Mouse (Mus musculus) inflammation-experienced regulatory T-cells, adult 6 months (primary cell): ENCODE results near the gene 1700086D15Rik. TPM values are rescaled to one million over a fixed set of nuclear protein-coding genes. Genes with fewer than 3 reads are reported as not detected.

Experiments
- ATAC-seq: one replicate; pipeline ENCODE4 v1.8.0; 2017
- polyA plus RNA-seq, 3 experiments: library from polyadenylated mRNA; unstranded; fragments of 100-300 nt; shearing (Covaris generic); gene quantifications; one replicate each; pipeline ENCODE4 v1.2.1; 2017

1700086D15Rik gene
- polyA plus RNA-seq, 3 experiments from 2014 or later = not detected

DNA sequence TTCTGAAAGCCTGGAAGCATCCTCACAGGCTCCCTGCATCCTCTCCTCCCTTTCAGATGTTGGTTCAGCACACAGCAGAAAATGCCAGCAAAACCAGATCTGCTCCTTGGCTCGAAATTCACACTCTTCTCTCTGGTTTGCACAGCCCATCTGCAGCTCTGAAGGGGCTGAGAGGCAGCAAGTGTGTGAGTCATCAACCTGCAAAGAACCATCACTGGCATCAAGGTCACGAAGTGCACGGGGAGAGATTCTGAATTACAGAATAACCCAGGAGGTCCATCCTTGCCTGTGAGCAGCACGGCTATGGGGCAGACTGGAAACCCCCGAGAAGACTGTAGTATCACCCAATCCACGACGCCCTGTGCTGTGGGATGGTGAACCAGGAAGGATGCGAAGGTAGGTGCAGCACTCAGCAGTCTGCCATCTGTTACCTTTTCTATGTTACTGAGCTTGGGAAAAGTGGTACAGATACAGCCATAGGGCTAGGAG, 24.4 kb downstream of the 1700086D15Rik start:
- ATAC-seq = no peak

DNA sequence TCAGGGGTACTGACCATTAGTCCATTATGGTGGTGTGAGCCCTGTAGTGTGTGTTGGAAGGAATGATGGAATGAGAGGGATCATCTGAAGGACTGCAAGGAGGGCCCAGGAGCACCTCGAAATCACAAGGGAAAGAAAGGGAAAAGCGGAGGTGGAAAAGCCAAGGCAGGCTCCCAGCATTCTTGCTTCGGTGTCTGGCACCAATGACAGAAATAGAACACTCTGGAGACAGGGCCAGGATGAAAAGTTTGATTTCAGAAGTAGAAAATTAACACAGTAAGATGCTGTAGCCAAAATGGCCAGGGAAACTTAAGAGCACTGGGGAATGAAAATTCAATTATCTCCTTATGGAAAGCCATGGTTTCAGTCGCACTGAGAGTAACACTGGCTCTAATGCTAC, 26.0 kb downstream of the 1700086D15Rik start:
- ATAC-seq = no peak

DNA sequence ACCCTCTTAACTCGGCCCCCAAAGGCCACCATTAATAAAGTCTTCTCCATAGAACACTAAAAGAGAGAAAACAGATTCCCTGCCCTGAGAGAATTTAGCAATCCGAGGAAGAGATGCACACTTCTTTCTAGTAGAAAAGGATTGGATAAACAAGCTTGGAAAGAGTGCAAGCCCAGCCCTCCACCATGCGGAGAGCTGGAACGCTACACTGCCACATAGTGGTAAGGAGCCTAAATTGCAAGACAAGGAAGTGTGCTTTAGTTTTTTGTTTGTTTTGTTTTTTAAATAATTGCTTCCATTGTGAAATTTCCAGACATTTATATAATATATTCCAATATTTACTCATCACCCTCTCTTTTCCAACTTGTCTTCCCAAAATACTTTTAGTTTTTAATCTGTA, 30.6 kb downstream of the 1700086D15Rik start:
- no peak for ATAC-seq

DNA sequence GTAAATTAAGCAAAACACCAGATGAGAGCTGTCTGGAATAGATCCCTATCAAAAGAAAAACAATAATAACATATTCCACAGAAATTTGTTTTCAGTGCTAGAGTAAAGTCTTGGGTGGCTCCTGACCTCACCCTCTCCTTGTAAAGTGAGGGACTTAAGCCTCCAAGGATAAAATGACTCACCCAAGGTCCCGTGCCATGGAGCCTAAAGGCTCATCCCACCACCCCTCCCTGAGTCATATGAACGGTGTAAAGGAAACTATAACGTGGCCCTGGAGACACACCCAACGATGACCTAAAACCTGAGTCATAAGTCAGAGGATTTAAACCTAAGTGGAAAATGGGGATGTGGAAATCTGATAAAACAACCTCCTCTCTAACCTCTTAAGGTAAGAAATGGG, 31.0 kb downstream of the 1700086D15Rik start:
- no peak for ATAC-seq

GRCm38 (mm10) chr11:65126566-65126965, 33.1 kb downstream of the 1700086D15Rik start:
- ATAC-seq = no peak

DNA sequence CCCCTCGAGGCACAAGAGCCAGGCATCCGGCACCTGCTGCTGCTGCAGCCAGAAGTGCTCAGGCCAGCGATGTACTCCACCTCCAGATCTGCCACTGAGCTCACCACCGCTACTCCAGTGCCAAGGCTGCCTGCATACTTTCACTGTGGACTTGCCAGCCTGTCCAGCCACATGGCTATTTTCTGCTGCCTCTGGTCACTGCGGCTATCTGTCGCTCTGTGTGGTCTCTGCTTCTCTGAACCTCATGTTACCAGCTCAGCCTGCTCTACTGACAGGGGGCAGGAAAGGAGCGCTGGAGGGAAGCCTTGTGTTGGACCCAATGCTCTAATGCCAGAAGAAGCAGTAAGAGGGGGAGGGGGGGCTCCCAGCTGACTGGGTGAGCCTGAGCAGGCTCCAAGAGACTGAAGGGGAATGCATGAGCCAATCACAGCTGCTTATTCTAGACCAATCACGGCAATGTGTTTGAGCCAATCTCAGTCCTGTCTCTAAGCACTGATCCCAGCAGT, 34.7 kb downstream of the 1700086D15Rik start:
- ATAC-seq = no peak

DNA sequence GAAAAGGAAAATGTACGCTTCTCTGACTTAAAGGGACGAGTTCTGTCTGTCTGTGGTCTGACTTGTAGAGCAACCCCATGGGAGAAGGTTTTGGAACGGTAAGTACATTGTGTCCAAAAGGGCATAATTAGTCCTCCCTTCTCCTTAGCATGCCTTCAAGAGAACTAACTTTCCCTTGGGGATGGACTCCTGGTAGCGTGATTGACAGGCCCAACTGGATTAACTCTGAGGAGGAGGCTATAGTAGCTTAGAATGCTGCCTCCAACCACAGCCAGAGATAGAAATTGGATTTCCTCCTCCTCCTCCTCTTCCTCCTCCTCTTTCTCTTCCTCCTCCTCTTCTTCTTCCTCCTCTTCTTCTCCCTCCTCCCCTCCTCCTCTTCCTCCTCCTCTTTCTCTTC, 39.4 kb downstream of the 1700086D15Rik start:
- ATAC-seq = no peak

GRCm38 (mm10) chr11:65115811-65116210, 43.9 kb downstream of the 1700086D15Rik start:
- no peak for ATAC-seq

DNA sequence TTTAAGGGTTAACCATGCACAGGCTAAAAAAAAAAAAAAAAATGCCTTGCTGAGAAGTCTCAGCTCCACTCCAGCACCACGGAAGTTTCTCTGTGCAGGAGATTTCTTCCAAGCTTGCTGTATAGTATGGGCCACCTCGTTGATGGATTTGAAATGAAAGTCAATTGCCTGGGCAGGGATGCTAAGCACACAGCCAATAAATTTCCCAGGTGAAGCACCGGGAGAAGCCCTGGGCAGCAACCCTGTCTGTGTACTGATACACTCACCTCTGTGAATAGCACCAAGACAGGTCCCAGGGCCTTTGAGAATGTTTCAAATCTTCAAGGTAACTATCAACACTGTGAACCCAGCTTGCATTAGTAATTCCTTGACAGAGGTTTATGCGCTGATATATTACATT, 47.6 kb downstream of the 1700086D15Rik start:
- ATAC-seq = no peak

GRCm38 (mm10) chr11:65111651-65112050, 48.0 kb downstream of the 1700086D15Rik start:
- ATAC-seq = no peak

GRCm38 (mm10) chr11:65110058-65110457, 49.6 kb downstream of the 1700086D15Rik start:
- ATAC-seq = no peak

DNA sequence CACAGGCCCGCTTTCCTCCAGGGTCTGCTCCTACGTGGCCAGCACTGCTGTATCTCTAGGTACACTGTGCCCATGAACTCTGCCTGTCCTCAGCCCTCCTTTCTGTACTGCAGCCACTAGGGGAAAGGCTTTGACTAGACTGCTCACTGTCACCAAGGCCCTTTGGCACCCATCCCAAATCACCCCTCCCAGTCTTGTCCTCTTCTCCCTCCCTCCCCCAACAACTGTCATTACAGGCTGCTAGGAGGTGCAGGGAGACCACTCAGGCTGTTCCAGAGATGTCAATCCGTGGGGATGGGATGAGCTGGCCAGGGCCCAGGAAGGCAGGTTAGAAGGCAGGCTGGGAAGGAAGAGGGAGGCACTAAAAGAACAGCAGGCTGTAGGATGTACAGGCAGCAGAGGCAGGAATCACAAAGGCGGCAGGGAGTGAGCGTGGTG, 51.9 kb downstream of the 1700086D15Rik start:
- no peak for ATAC-seq

GRCm38 (mm10) chr11:65107151-65107550, 52.5 kb downstream of the 1700086D15Rik start:
- no peak for ATAC-seq

DNA sequence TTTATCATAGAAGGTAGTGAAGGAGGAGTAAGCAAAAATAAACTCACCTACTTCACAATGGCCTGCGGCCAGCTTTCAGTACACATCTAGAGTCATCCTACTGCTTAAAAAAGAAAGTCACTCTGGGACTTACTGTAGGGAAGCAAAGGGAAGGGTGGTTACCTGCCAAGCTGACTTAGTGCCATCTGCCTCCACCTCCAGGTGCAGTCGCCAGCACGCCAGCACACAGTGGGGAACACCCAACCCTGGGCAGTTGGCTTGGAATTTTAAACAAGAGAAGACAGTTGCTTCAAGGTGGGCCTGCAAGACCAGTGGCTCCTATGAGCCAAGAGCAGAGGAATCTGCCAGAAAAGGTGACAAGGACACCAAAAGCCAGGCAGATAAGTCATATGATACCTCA, 55.6 kb downstream of the 1700086D15Rik start:
- no peak for ATAC-seq

Other genes starting within 250 kb of the 1700086D15Rik start
- gene Elac2, start 180.9 kb downstream of the 1700086D15Rik start, polyA plus RNA-seq = 10 to 100 TPM in 2 of 3 experiments, 1 to 10 TPM in 1; 7.7 to 13.9 (median 10.2) TPM
- under 1 TPM; 0.20 to 0.55 (median 0.26) TPM for gene Arhgap44, start 3.1 kb upstream of the 1700086D15Rik start, polyA plus RNA-seq
- gene Myocd, start 110.1 kb upstream of the 1700086D15Rik start, polyA plus RNA-seq = under 1 TPM in 1 of 3 experiments, not detected in 2; 0.09 TPM